Mouse (Mus musculus) NIH3T3 (cell line): ENCODE measurements around the gene Tmem50a.

Source experiments
- DNase-seq: peaks from one replicate; pipeline ENCODE4 v3.0.0-alpha.2; 2012; ENCODE audit warnings: low read depth

The Tmem50a gene

DNA sequence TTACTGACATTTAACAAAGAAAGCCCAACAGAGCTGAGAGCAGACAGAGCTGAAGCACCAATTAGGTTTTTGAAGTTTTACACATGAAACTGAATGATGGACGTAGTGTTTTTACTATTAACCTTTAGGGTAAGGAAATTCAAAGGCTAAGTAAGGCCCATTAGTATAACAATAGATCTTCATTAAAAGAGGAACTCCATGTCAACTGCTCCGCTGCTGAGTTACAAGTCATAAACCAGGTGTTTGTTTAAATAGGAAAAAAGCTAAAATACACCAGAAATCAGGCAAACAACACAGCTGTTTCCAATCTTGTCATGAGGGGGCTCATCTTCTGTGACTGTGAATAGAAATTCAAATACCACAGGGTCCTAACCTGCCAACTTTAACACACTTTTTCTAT lies 63.6 kb downstream of the Tmem50a start:
- DNase-seq, result no peak

DNA sequence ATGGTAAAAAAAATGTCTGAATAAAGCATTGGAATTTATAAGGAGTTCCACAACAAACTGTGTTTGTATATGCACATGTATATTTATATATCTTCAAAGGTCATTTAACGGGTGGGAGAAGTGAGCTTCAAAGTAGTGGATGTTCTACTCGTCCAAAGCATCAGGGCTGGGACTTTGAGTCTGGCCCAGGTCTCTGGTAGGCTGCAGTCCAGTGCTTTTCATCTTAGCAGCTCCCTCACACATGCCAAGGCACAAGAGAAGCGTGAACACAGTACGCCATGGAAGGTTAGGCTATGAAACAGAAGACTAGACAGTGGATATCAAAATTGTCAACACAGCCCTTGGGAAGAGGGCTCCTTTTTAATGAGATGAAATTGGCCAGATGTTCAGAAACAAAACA lies 64.3 kb downstream of the Tmem50a start:
- DNase-seq, result no peak
